In genomic region chr15:81859330-81860255, GRCm38 (mm10) we compare ENCODE assay signal across 8 mouse cellular contexts. TPM values are rescaled to one million over a fixed set of nuclear protein-coding genes. Genes with fewer than 3 reads are reported as not detected.
DNase-seq lines count a peak whose midpoint lies in the region; ATAC-seq and TF ChIP-seq lines count a peak whose summit lies in the region.

No protein-coding gene starts in this region.

- peak; percentile 83 for DNase-seq in Patski (ENCODE audit: low read depth, low spot score)
- DNase-seq in cerebellum, postnatal 25 days = peak; percentile 86 to 88
- DNase-seq in frontal cortex, postnatal 25 days (ENCODE audit: low spot score in 2 of 2) = peak; percentile 64 to 75
- DNase-seq in hindbrain, embryonic 14.5 days (ENCODE audit: low spot score) = peak; percentile 91
- DNase-seq in layer of hippocampus, postnatal 36 days = peak; percentile 81 to 83
- peak; percentile 97 for DNase-seq in lung, postnatal 36 days
- DNase-seq in retina, postnatal 1 day = peak; percentile 98
- peak; percentile 71 for DNase-seq in urinary bladder, adult 2 months (ENCODE audit: low spot score)

- peak overlapping the region; percentile 94 for H3K4me3 ChIP-seq in hindbrain, embryonic 14.5 days (replicated peaks; ENCODE audit: low read length)

- no peaks in the 10 kb centered on the region for H3K27me3 ChIP-seq in Patski
- no peaks in the 10 kb centered on the region for H3K27me3 ChIP-seq in hindbrain, embryonic 14.5 days (ENCODE audit: control insufficient read depth, insufficient read depth, low read length)

- peaks cover 7% of the 10 kb centered on the region for H3K36me3 ChIP-seq in hindbrain, embryonic 14.5 days (replicated peaks; ENCODE audit: control insufficient read depth, insufficient read depth)

- H3K9me3 ChIP-seq in hindbrain, embryonic 14.5 days (ENCODE audit: control insufficient read depth, low read length) = no peaks in the 10 kb centered on the region

- peak overlapping the region; percentile 86 for H3K9ac ChIP-seq in hindbrain, embryonic 14.5 days

- no peak for TF ChIP-seq CTCF in Patski (IDR thresholded peaks at IDR 0.05)

- in situ Hi-C loops in Patski (cut with MboI; ENCODE audit: low pct_unique_long_range_greater_than_20kb) = no loop called here

- peaks cover 21% of the 10 kb centered on the region for H3K4me1 ChIP-seq in hindbrain, embryonic 14.5 days (replicated peaks; ENCODE audit: control insufficient read depth, insufficient read depth, low read length)

- under 1% methylated on average over 38 of the region's 39 CpGs for WGBS in hindbrain, embryonic 14.5 days

- H3K4me2 ChIP-seq in hindbrain, embryonic 14.5 days (replicated peaks) = peak overlapping the region; percentile 98

- CTCF ChIA-PET in Patski (lab: Charles Lee) = interaction anchor here (1.1 to 1.4 kb wide), 4 partner anchors 9 to 26 kb away, joined by 3 to 4 read pairs (median 3); no protein-coding TSS in a partner anchor

- POLR2A ChIA-PET in Patski (lab: Charles Lee) = interaction anchor here (0.6 to 3.2 kb wide), 6 partner anchors 12 to 275 kb away, joined by 3 to 9 read pairs (median 4); partner anchors contain the start of genes Aco2 and Phf5a

- H3K27ac ChIP-seq in hindbrain, embryonic 14.5 days = peak overlapping the region; percentile 97

- peak; percentile 33 for ATAC-seq in Patski
- peak; percentile 86 for ATAC-seq in hindbrain, embryonic 14.5 days (ENCODE audit: low FRiP score)

RNA-seq across cellular contexts. Expression of gene Tob2, which starts 1.0 kb away (rescaled TPM):
- polyA plus RNA-seq in Patski (2021) = 27.3 TPM
- 13.4 and 14.9 TPM in 2 replicates for polyA plus RNA-seq in hindbrain, embryonic 14.5 days (2014; fragmentation: Nextera tagmentation; extraction: Ambion mirVana)
- total RNA-seq in layer of hippocampus, postnatal 36 days (2021) = 10 to 100 TPM; 30.5 to 36.4 TPM
- polyA plus RNA-seq in urinary bladder, adult 2 months (2012; rRNA removed) = 18.0 and 24.4 TPM in 2 replicates

RNA-seq across cellular contexts. Expression of gene Phf5a, which starts 12.1 kb away (rescaled TPM):
- 68.2 TPM for polyA plus RNA-seq in Patski (2021)
- 117 and 130 TPM in 2 replicates for polyA plus RNA-seq in hindbrain, embryonic 14.5 days (2014; fragmentation: Nextera tagmentation; extraction: Ambion mirVana)
- total RNA-seq in layer of hippocampus, postnatal 36 days (2021) = 10 to 100 TPM; 31.2 to 33.5 TPM
- polyA plus RNA-seq in urinary bladder, adult 2 months (2012; rRNA removed) = 44.3 and 49.6 TPM in 2 replicates

RNA-seq across cellular contexts. Expression of gene Aco2, which starts 12.5 kb away (rescaled TPM):
- 559 TPM for polyA plus RNA-seq in Patski (2021)
- 252 and 281 TPM in 2 replicates for polyA plus RNA-seq in hindbrain, embryonic 14.5 days (2014; fragmentation: Nextera tagmentation; extraction: Ambion mirVana)
- total RNA-seq in layer of hippocampus, postnatal 36 days (2021) = 100 to 1,000 TPM; 449 to 462 TPM
- 185 and 189 TPM in 2 replicates for polyA plus RNA-seq in urinary bladder, adult 2 months (2012; rRNA removed)

RNA-seq across cellular contexts. Expression of gene Tef, which starts 57.4 kb away (rescaled TPM):
- polyA plus RNA-seq in Patski (2021) = 61.5 TPM
- polyA plus RNA-seq in hindbrain, embryonic 14.5 days (2014; fragmentation: Nextera tagmentation; extraction: Ambion mirVana) = 16.8 and 18.7 TPM in 2 replicates
- 100 to 1,000 TPM; 300 to 307 TPM for total RNA-seq in layer of hippocampus, postnatal 36 days (2021)
- 193 and 226 TPM in 2 replicates for polyA plus RNA-seq in urinary bladder, adult 2 months (2012; rRNA removed)

Comparison
In these comparisons a context has a peak if more than half of its experiments do, and no peak if none do; other contexts are left out.
1. Peak in every context shown above with its lines: DNase-seq, ATAC-seq, H3K4me3 ChIP-seq and H3K27ac ChIP-seq.